Mouse (Mus musculus) erythroblast, embryonic 14.5 days (primary cell): Measurements from ENCODE around the gene Bmp8b.

Source experiments
- GATA1 ChIP-seq: IDR thresholded peaks from 2 replicates; pipeline ENCODE4 v1.6.1; 2012; ENCODE audit warnings: low read length, inconsistent platforms, mixed read lengths
- TAL1 ChIP-seq: IDR thresholded peaks from 3 replicates; pipeline ENCODE4 v1.6.1; 2012; ENCODE audit warnings: low read length, inconsistent platforms, mixed read lengths

- TF ChIP-seq GATA1 (no peak), TAL1 (no peak)
Measured at GRCm38 (mm10) chr4:123155427-123155826, 50.5 kb downstream of the Bmp8b start.
